Mouse (Mus musculus): ENCODE data around the gene Aoc3.

GRCm38 (mm10) chr11:101364531-101364931 lies 34.1 kb downstream of the Aoc3 start:
- no peak for TF ChIP-seq CTCF (IDR thresholded peaks at IDR 0.05; ENCODE audit: extremely low read depth, insufficient read length, insufficient replicate concordance, low read depth, low read length)
- no peak for TF ChIP-seq POLR2A (IDR thresholded peaks at IDR 0.05; ENCODE audit: low read depth, low read length)
